Mouse (Mus musculus) lung, postnatal 25 days (tissue): ENCODE measurements around the gene Ppp1r13b.
"Not testable (repeated sequence)": the region's sequence is repeated elsewhere in the genome, so short reads cannot be mapped to it uniquely, and the experiment has no call there.

Source experiments
- DNase-seq: peaks from one replicate; pipeline ENCODE4 v3.0.0; 2022; ENCODE audit warnings: low spot score

The Ppp1r13b gene

GRCm38 (mm10) chr12:111907970-111908681 is at the start of gene Ppp1r13b:
Gene Ppp1r13b, minus strand, starts transcription at chr12:111908110.
- DNase-seq = peak; percentile 92

GRCm38 (mm10) chr12:111956173-111956572 is 48.3 kb upstream of the Ppp1r13b start:
- no peak for DNase-seq

- DNase-seq = peak; percentile 38
Observed at GRCm38 (mm10) chr12:111951701-111952100, 43.8 kb upstream of the Ppp1r13b start.

- DNase-seq = no peak
Observed at GRCm38 (mm10) chr12:111950486-111950885, 42.6 kb upstream of the Ppp1r13b start.

- peak; percentile 91 for DNase-seq
Observed at GRCm38 (mm10) chr12:111946716-111947115, 38.8 kb upstream of the Ppp1r13b start.

- DNase-seq = not testable (repeated sequence)
Observed at GRCm38 (mm10) chr12:111945765-111946655, 38.1 kb upstream of the Ppp1r13b start.

GRCm38 (mm10) chr12:111945115-111945514 is 37.2 kb upstream of the Ppp1r13b start:
- peak; percentile 78 for DNase-seq

GRCm38 (mm10) chr12:111944065-111944987 is 36.4 kb upstream of the Ppp1r13b start:
- not testable (repeated sequence) for DNase-seq

GRCm38 (mm10) chr12:111943421-111944064 is 35.6 kb upstream of the Ppp1r13b start:
- peak; percentile 53 for DNase-seq

GRCm38 (mm10) chr12:111938623-111939177 is 30.8 kb upstream of the Ppp1r13b start:
- DNase-seq = no peak

GRCm38 (mm10) chr12:111936706-111937550 is 29.0 kb upstream of the Ppp1r13b start:
- peak; percentile 90 for DNase-seq

- no peak for DNase-seq
Observed at GRCm38 (mm10) chr12:111933971-111934370, 26.1 kb upstream of the Ppp1r13b start.

- DNase-seq = peak; percentile 76
Observed at GRCm38 (mm10) chr12:111933032-111933704, 25.3 kb upstream of the Ppp1r13b start.

GRCm38 (mm10) chr12:111932513-111932912 is 24.6 kb upstream of the Ppp1r13b start:
- DNase-seq = no peak

GRCm38 (mm10) chr12:111931411-111932025 is 23.6 kb upstream of the Ppp1r13b start:
- no peak for DNase-seq

- no peak for DNase-seq
Observed at GRCm38 (mm10) chr12:111928411-111928966, 20.6 kb upstream of the Ppp1r13b start.

- DNase-seq = peak; percentile 51
Observed at GRCm38 (mm10) chr12:111927338-111927737, 19.4 kb upstream of the Ppp1r13b start.

GRCm38 (mm10) chr12:111923117-111923516 is 15.2 kb upstream of the Ppp1r13b start:
- DNase-seq = no peak

GRCm38 (mm10) chr12:111920046-111920445 is 12.1 kb upstream of the Ppp1r13b start:
- no peak for DNase-seq
